Mouse (Mus musculus) adrenal gland, postnatal 25 days (tissue): ENCODE results near the gene Smg6. TPM values are rescaled to one million over a fixed set of nuclear protein-coding genes. Genes with fewer than 3 reads are reported as not detected.
"Not testable (repeated sequence)": the region's sequence is repeated elsewhere in the genome, so short reads cannot be mapped to it uniquely, and the experiment has no call there.

Experiments used
- DNase-seq: peaks from one replicate; pipeline ENCODE4 v3.0.0; 2021; ENCODE audit warnings: mixed read lengths
- total RNA-seq: library from RNA; stranded (reverse); gene quantifications from 2 replicates; pipeline ENCODE4 v1.2.3, GENCODE M21; 2021

The Smg6 gene
- total RNA-seq, 1 experiment from 2014 or later = 32.8 TPM

DNA sequence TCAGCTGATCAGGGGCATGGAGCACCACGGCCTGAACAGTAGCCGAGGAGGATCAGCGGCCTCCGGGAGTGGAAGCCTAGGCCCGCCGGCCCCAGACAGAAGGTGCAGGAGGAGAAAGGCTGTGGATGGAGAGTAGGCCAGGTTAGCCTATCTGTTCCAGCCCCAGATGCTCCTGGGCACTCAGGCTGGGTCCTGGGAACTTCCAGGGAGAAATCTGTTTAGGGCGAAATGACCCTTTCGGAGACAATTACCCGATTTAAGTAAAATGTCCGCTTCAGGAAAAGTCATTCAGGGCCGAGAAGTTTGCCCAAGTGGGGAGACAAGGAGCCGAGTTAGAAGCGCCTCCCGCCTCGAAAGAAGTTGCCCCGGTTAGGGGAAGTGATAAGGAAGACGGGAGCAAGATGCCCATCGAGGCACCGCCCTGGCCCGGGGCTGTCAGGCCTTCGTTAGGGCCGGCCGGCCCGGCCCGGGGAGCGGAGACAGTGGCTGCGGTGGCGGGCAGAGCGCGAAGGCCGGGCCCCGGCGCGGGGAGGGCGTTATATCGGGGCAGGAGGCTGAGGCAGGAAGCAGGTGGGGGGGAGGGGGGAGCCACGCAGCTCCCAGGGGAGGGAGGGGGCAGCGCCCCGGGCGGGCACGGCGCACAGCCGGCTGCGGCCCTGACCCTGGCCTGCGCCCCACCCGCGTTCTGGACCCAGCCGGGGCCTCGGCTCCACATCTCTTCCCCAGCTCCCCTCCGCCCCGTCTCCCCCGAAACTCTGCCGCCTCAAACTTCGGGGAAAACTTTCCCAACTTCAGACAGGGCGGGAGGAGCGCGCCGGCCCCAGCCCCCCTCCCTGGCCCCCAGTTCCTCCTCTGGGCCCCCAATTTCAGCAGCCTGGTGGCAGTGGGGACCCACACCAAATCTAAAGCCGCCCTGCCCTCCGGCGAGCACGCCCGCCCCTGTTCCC lies 242.3 kb downstream of the Smg6 start:
- DNase-seq = no peak

- peak; percentile 87 for DNase-seq
These were observed 243.2 kb downstream of the Smg6 start for GRCm38 (mm10) chr11:75168590-75169361.

DNA sequence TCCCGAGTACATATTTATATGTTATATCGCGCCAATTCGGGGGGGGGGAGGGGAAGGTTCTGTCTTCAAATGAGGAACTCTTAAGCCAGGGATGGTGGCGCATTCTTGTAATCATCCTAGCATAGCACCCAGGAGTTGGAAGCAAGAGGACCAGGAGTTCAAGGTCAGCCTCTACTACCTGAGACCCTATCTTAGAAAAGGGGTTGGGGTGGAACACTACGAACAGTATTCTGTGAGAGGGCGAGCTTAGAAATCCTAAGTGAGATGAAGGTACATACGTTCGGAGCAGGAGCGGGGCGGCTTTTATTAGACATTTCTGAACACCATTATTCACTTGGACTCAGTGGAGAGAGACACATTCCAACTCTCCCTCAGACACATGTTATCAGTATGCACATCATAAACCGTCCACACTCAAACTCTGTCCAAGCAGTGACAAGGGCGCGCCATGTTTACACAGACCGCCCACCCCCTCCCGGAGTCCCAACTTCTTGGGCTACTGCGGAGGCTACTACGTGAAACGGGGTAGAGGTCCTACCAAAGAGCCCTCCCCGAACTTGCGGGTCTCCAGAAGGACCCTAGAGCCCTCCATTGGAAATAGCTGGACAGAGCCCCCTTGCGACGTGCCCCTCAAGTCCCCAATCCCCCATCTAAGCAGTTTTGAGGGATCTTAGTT lies 243.9 kb downstream of the Smg6 start, which contains the start of gene Hic1:
Gene Hic1, minus strand, starts transcription at position 115 of the 676 bp plus-strand sequence.
- no peak for DNase-seq

DNA sequence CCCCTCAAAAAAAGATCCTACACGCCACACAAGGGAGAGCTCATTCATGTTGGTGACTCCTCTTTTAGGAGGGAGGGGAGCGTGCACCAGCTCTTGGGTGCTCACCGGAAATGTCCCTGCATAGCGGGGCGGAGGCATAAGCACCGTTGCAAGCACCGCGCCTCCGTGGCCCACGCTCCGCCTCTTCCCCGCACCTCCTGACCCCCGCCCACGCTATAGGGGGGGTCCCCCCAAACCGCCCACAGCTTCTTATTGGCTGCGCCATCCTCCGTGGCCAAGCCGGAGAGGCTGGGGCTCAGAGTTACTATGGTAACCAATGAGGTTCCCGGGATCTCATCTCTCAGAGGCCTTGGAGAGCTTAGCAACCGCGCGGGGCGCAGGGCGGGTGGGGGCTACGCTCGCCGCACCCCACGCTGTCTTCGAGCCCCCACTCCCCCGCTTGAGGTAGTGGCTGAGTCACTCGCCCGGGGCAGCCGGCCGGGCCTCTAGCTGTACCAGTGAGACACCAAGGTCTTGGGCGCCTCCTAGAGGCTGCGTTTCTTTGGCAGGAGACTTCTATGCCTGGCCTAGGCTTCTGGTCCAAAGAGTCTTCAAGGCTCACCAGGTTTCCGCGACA lies 244.6 kb downstream of the Smg6 start:
- DNase-seq = peak; percentile 92

DNA sequence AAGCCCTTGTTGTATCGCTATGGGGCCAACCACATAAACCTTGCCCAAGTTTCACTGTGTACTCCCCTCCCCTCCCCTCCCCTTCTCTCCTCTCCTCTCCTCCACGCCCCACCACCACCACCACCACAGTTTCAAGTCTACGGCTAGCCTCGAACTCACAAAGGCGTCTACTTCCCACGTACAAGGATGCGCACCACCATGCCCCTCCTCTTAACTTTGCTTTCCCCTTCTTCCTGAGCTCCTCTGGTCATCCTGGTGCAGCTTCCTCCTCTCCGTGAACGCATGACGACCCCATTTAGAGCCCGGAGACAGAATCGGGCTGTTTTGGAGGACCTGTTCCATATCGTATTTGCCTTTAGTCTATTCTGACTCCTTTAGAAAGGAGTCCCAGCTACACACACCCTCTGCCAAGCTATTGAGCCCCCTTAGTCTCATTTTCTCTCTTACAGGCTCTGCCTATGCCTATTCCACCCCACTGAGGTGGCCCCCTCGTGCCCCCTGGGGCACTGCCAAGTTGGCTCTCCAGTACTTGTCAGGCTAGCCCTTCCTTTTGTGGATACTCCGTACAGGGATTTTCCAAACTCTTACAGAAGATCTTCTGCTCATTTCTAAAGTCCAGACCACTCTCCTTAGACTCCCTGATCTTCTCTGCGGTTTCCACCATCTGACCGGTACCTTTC lies 245.7 kb downstream of the Smg6 start:
- DNase-seq = no peak

DNA sequence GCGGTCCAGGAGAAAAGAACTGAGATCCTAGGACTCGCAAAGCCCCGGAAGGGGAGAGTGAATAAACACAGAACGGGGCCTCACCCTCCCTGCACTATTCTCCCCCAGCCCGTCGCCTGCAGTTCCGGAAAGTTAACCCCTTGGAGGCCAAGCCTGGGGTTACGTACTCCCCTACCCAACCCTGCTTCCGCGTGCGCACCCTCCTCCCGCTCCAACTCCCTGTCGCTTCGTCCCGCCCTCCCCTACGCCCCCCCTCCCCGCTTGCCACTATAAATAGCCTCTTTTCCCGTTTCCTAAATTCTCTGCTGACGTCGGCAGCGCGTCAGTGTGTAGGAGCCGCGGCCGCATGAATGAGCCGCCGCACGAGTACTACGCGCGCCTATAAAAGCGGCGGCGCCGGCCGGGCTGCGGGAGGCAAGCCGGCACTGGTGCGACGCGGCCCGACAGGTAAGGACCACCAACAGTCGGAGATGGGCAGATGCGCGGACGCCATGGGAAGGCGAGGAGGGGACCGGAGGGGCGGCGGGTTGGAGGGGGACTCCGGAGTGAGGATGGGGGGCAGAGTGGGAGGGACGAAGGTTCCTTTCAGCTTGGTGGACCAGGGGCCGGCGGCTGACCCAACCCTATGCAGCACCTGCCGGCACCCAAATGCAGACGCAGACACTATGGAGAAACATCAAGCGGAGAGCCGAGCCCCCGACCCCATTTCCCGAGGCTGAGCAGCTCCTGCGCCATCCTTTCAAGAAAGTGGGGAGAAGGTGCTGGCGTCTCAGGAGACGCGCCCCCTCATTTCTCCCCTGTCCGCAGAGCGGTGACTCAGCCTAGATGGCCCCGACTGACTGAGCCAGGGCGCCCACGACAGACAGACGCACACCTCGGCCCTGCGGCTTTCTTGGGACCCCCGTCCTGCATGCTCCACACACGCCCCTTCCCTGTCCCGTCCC lies 246.8 kb downstream of the Smg6 start:
- DNase-seq = peak; percentile 31

DNA sequence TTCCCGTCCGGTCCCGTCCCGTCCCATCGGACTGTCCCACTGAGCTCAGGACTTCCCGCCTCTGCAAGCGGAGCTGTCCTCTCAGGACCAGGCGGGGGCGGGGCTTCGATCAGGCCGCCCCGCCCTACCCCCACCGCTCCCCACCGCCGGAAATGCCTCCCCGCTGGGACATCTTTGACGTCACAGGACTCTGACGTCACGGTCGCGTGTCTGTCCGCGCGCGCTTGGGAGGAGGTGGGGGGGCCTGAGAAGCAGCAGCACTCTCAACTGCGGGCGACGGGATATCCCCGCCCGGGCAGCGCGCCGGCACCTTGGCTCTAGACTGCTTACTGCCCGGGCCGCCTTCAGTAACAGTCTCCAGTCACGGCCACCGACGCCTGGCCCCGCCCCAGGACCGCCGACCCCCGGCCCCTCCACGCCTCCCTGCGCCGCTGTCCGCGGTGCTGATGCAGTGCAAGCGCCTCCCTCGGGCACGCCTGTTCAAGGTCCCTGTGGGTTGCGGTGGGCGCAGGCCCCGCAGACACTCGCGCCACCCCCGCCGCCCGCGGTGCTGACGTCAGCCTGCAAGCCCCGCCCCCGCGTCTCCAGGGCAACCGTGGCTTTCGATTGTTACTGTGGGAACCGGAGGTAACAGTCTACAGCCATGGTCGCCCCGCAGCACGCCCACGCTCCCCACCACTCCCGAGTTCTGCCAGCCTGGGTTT lies 247.6 kb downstream of the Smg6 start:
- peak; percentile 89 for DNase-seq

DNA sequence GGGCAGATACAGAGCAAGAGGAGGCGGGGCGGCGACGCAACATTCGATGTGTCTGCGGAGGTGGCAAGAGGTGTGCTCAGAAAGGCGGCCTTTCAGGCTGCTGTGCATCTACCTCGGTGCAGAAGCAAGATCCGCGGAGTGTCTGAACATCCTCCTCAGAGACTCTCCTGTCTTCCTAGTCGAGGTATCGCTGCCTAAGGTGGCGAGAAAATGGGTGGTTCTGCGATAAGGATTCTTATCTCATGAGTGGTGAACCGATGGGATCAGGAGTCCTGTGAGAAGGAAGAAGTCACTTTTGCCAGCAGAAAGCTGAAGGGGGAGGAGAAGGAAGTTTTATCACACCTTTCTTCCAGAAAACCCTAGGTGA lies 248.2 kb downstream of the Smg6 start:
- DNase-seq = no peak

GRCm38 (mm10) chr11:75174574-75174973 lies 249.0 kb downstream of the Smg6 start:
- DNase-seq = not testable (repeated sequence)

GRCm38 (mm10) chr11:75178011-75178410 lies 252.4 kb downstream of the Smg6 start:
- DNase-seq = no peak

GRCm38 (mm10) chr11:75178672-75179208 lies 253.1 kb downstream of the Smg6 start, which contains the start of gene Ovca2:
Ovca2 (minus strand) TSS chr11:75178835.
- peak; percentile 87 for DNase-seq

- DNase-seq = no peak
These were observed 258.4 kb downstream of the Smg6 start for GRCm38 (mm10) chr11:75183917-75184570.

DNA sequence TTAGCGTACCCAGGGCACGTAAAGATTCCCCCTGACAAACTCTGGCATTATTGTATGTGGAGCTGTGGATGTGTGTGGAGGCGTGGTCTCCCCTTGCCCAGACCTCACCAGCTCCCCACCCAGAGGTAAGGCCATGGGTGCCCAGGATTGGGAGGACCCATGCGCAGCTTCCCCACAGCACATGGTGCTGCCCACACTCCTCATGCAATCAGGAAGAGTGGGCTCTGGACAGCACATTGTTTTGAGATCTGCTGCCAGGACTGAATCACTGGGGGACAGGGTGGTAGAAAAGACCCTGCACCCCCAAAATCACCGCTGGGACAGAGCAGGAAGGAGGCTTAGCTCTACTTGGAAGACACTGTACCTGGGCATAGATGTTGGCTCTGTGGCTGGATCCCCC lies 258.9 kb downstream of the Smg6 start:
- DNase-seq = no peak

DNA sequence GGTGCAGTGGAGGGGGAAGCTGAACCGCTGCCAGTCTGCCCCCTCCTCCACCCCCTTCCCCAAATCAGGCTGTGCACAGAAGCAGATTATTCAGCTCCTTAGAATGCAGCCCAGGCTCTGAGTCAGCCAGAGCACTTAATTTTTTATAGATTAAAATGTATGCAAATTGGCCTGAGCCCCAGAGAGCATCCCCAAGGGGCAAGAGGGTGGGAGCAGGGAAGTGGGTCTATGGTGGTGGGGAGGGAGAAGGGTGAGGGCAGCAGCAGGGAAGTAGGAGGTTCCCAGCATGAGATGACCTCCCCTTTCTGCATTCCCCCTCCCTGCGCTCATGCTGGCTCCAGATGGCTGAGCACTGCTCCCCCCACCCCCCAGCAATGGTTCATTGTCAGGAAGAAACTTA lies 259.4 kb downstream of the Smg6 start:
- DNase-seq = no peak

DNA sequence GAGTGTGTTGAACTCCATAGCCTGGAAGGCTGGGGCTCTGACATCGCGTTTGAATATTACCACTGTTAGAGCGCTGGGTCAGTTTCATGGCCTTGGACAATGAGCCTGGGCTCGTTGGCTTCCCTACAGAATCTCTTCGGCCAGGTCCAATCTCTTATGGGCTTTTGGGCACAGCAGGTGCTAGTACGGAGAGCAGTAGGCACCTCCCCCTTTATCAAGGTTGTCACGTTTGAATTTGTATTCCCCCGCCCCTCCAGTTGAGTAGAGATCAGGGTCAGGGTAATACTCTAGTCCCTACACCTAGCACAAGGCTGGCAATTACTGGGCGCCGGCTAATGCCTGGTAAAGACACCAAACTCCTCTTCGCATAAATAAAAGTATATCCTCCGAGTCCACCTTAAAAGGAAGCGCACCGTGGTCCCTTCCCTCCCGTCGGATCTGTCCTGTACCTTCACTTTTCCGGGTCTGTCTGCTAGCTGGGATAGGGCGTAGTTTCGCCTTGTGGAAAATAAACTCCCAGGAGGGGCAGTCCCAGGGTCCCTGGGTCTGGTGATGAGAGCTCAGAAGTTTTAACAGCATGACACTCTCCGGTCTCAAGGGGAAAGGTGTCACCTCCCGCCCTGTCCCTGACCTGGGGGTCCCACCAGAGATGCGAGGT lies 264.2 kb downstream of the Smg6 start:
- DNase-seq = no peak

DNA sequence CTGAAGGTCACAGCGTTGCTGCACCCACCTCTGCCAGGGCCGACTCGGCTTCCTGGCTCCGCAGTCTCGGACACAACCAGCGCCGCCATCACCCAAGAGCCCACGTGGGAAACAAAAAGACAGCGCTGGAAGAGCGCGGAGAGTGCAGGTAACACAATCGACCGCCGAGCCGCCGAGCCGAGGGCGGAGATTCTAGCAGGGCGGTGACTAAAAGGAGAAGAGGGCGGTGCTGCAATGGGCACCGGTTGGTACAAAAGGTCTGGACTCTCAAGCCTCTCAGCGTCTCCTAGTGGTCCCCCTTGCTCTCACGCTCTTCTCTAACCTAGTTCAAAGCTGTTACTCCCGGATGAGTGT lies 264.7 kb downstream of the Smg6 start:
- peak; percentile 84 for DNase-seq

DNA sequence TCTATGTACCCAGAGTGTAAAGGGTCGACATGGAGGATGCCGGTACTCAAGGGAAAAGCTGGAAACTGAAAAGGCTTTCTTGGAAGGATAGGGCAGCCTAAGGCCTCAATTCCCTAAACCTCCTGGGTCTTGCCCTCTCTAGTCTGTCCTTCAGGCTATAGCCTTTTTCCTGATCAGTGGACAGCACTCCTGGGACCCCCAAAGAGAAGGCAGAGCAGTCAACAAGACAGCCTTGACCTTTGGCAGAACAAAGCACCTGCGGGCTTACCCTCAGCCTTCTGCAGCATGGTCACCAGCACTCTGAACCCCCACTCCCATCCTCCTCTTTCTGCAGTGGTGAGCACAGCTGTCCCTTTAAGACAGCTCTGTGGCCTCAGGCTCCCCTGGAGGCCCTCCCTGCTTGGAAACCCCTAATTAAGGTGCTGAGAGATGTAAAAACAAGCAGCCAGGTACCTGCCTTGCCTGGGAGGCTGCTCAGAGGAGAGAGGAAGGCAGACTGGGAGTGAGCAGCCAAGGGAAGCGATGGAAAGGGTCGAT lies 265.4 kb downstream of the Smg6 start, which contains the start of gene Dph1:
Gene Dph1, minus strand, starts transcription at position 337 of the 537 bp plus-strand sequence.
- DNase-seq = no peak

DNA sequence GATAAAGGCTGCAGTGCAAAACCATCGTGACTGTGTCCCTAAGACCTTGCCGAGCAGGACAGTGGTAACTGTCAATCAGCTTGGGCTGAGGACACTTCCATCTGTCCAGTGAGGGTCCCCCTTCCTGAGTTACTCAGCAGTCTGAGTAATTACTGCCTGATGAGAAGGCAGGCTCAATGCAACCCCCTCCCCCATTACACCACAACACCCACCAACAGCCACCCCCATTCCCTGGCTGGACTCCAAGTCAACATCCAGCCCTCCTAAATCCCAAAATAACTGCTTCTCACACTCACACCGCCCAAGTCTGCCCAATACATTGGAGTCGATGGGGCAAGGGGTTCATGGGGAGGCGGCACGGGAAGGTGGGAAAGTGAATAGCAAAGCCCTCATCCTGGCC lies 266.2 kb downstream of the Smg6 start:
- no peak for DNase-seq
